Mouse (Mus musculus) left cerebral cortex, adult 9 months (tissue): Measurements from ENCODE around the gene Nt5e.

Experiments used
- DNase-seq, 2 experiments: peaks; one replicate each; pipeline ENCODE4 v3.0.0; 2022; ENCODE audit warnings: low spot score in 2 of 2

Nt5e gene

GRCm38 (mm10) chr9:88346857-88347256 lies 19.9 kb downstream of the Nt5e start:
- no peak for DNase-seq

GRCm38 (mm10) chr9:88348623-88349022 lies 21.6 kb downstream of the Nt5e start:
- DNase-seq, result no peak

- DNase-seq, result no peak
These were observed 23.3 kb downstream of the Nt5e start for GRCm38 (mm10) chr9:88350317-88350716.

- DNase-seq, result no peak
These were observed 24.2 kb downstream of the Nt5e start for GRCm38 (mm10) chr9:88351163-88351562.

GRCm38 (mm10) chr9:88352741-88353140 lies 25.7 kb downstream of the Nt5e start:
- no peak for DNase-seq

- DNase-seq, result no peak
These were observed 26.5 kb downstream of the Nt5e start for GRCm38 (mm10) chr9:88353459-88353858.

- no peak for DNase-seq
These were observed 30.2 kb downstream of the Nt5e start for GRCm38 (mm10) chr9:88357173-88357572.

GRCm38 (mm10) chr9:88359140-88359539 lies 32.1 kb downstream of the Nt5e start:
- no peak for DNase-seq

- DNase-seq, result no peak
These were observed 34.4 kb downstream of the Nt5e start for GRCm38 (mm10) chr9:88361211-88361909.

GRCm38 (mm10) chr9:88362055-88362850 lies 35.3 kb downstream of the Nt5e start:
- DNase-seq, result no peak

GRCm38 (mm10) chr9:88363102-88363501 lies 36.1 kb downstream of the Nt5e start:
- DNase-seq, result no peak

- DNase-seq, result no peak
These were observed 39.3 kb downstream of the Nt5e start for GRCm38 (mm10) chr9:88366308-88366707.

- no peak for DNase-seq
These were observed 39.8 kb downstream of the Nt5e start for GRCm38 (mm10) chr9:88366819-88367218.

GRCm38 (mm10) chr9:88367322-88367721 lies 40.3 kb downstream of the Nt5e start:
- no peak for DNase-seq

GRCm38 (mm10) chr9:88367751-88368150 lies 40.8 kb downstream of the Nt5e start:
- DNase-seq, result no peak

- no peak for DNase-seq
These were observed 41.5 kb downstream of the Nt5e start for GRCm38 (mm10) chr9:88368476-88368875.

GRCm38 (mm10) chr9:88369666-88370065 lies 42.7 kb downstream of the Nt5e start:
- no peak for DNase-seq

GRCm38 (mm10) chr9:88371201-88371600 lies 44.2 kb downstream of the Nt5e start:
- no peak for DNase-seq

- no peak for DNase-seq
These were observed 46.0 kb downstream of the Nt5e start for GRCm38 (mm10) chr9:88373001-88373400.

- DNase-seq, result no peak
These were observed 50.5 kb downstream of the Nt5e start for GRCm38 (mm10) chr9:88377483-88377882.

- DNase-seq, result no peak
These were observed 52.1 kb downstream of the Nt5e start for GRCm38 (mm10) chr9:88379057-88379456.

- no peak for DNase-seq
These were observed 53.1 kb downstream of the Nt5e start for GRCm38 (mm10) chr9:88380076-88380475.

- DNase-seq, result no peak
These were observed 53.5 kb downstream of the Nt5e start for GRCm38 (mm10) chr9:88380542-88380941.
